Mouse (Mus musculus): ENCODE results near the gene Frat2.

- no peak for TF ChIP-seq POLR2A (IDR thresholded peaks at IDR 0.05; ENCODE audit: borderline replicate concordance, control insufficient read depth, low read depth, low read length)
- no peak for TF ChIP-seq CTCF (IDR thresholded peaks at IDR 0.05; ENCODE audit: control insufficient read depth, insufficient read depth, low read length)
These were observed 3.0 kb upstream of the Frat2 start for GRCm38 (mm10) chr19:41850719-41851543.
